Mouse (Mus musculus) 416B (cell line): ENCODE results near the gene Btg2.

Experiments
- DNase-seq: peaks from one replicate; pipeline ENCODE4 v3.0.0; 2011; ENCODE audit warnings: low read depth

Gene Btg2

GRCm38 (mm10) chr1:134097956-134098725 lies 19.2 kb upstream of the Btg2 start:
- DNase-seq, result peak; percentile 90

GRCm38 (mm10) chr1:134097080-134097855 lies 18.3 kb upstream of the Btg2 start:
- no peak for DNase-seq

- DNase-seq, result peak; percentile 54
Measured at GRCm38 (mm10) chr1:134096264-134096934, 17.5 kb upstream of the Btg2 start.

GRCm38 (mm10) chr1:134095721-134096120 lies 16.8 kb upstream of the Btg2 start:
- DNase-seq, result no peak

- DNase-seq, result no peak
Measured at GRCm38 (mm10) chr1:134095033-134095612, 16.2 kb upstream of the Btg2 start.

GRCm38 (mm10) chr1:134093771-134094526 lies 15.0 kb upstream of the Btg2 start:
- DNase-seq, result peak; percentile 53

GRCm38 (mm10) chr1:134092852-134093770 lies 14.2 kb upstream of the Btg2 start:
- peak; percentile 93 for DNase-seq

GRCm38 (mm10) chr1:134092368-134092767 lies 13.4 kb upstream of the Btg2 start:
- DNase-seq, result no peak

GRCm38 (mm10) chr1:134091851-134092250 lies 12.9 kb upstream of the Btg2 start:
- no peak for DNase-seq

- DNase-seq, result no peak
Measured at GRCm38 (mm10) chr1:134089074-134089473, 10.2 kb upstream of the Btg2 start.

GRCm38 (mm10) chr1:134086811-134087398 lies 8.0 kb upstream of the Btg2 start:
- peak; percentile 77 for DNase-seq

GRCm38 (mm10) chr1:134086017-134086416 lies 7.1 kb upstream of the Btg2 start:
- no peak for DNase-seq

- no peak for DNase-seq
Measured at GRCm38 (mm10) chr1:134084128-134084527, 5.2 kb upstream of the Btg2 start.

GRCm38 (mm10) chr1:134083676-134084075 lies 4.8 kb upstream of the Btg2 start:
- DNase-seq, result no peak

GRCm38 (mm10) chr1:134082987-134083516 lies 4.1 kb upstream of the Btg2 start:
- no peak for DNase-seq

- no peak for DNase-seq
Measured at GRCm38 (mm10) chr1:134080881-134081450, 2.0 kb upstream of the Btg2 start.

GRCm38 (mm10) chr1:134080406-134080805 lies 1.5 kb upstream of the Btg2 start:
- DNase-seq, result no peak

- peak; percentile 40 for DNase-seq
Measured at GRCm38 (mm10) chr1:134079477-134080163, 700 bp upstream of the Btg2 start.
